Mouse (Mus musculus) gastrocnemius, adult 2 months (tissue): ENCODE measurements at regions not wholly inside any gene's neighbourhood (a gene's known extent, or its start where the extent isn't known, plus 50 kb on each side); places are given as distances from the start of the nearest gene placed in this dataset.
"Not testable (repeated sequence)": the region's sequence is repeated elsewhere in the genome, so short reads cannot be mapped to it uniquely, and the experiment has no call there.

Source experiments
- DNase-seq: peaks from one replicate; pipeline ENCODE4 v3.0.0; 2022
- H3K27ac ChIP-seq: fragments of 200-600 bp; 2 replicates; pipeline ENCODE4 v1.8.1; 2022; ENCODE audit warnings: mild to moderate bottlenecking
- H3K4me3 ChIP-seq: fragments of 200-600 bp; 2 replicates; pipeline ENCODE4 v1.8.1; 2022; ENCODE audit warnings: mild to moderate bottlenecking, moderate library complexity
- CTCF ChIP-seq: fragments of 200-600 bp; IDR thresholded peaks from 2 replicates; pipeline ENCODE4 v1.8.1; 2022; ENCODE audit warnings: antibody characterized with exemption, mild to moderate bottlenecking, moderate library complexity
- intact Hi-C: fragments of 180-260 bp; cut with DNase I; formaldehyde crosslinking; loops from one replicate; pipeline ENCODE4 v1.15.1; 2025

DNA sequence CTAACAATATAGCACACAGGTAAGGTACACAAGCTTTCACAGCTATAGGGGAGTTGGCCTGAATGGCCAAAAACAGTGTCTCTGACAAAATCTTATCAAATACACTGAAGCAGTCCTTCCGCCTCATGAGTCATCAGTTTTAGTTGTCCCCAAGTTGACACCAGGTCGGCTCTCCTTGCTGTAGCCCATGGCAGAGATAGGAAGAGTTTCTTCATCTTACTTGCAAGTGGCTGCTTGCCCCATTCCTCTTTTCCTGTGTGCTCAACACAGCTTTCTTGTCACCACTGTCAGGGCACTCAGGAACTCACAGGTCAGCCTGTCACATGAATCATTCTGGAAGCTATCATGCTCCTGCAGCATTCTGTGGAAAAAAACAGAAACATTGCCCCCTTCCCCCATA lies 77.1 kb downstream of the Olfr721-ps1 start:
- H3K4me3 ChIP-seq, intact Hi-C loops, DNase-seq, H3K27ac ChIP-seq: not testable (repeated sequence)

DNA sequence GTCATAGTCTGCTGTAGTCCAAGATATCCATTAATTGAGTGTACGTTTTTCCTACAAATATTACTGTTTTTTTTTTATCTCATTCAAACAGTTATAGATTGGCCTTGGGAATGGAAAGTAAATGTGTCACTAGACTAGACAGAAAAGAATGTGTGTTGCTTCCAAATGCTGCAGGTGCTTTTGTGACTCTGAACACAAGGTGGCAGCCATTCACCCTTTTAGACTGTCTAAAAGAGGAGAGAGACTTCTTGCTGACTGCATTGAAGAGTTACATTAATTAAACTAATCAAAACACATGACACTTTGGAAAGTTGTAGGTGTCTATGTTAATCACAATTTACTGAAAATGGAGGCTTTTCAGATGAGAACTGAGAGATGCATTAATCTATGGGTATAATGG lies 80.7 kb downstream of the Olfr721-ps1 start:
- H3K4me3 ChIP-seq = no peak overlapping the region
- DNase-seq = peak; percentile 26
- peak; percentile 58 for TF ChIP-seq CTCF
- no peak overlapping the region for H3K27ac ChIP-seq
- intact Hi-C loops = no loop called here

DNA sequence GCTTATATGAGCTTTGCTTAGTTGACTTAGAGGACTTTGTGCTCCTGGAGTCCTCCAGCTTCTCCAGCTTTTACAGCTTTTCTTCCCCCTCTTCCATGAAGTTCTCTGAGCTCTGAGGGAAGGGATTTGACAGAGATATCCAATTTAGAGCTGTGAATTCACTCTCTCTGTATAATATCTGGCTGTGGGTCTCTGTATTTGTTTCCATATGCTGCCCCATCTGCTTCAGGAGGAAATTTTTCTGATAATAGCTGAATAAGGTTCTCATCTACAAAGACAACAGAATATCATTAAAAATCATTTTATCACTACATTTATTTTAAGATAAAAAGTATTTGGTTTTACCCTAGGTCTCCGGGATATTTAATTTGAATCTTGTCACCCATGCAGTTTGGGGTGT lies 85.3 kb downstream of the Olfr721-ps1 start:
- no peak overlapping the region for H3K27ac ChIP-seq
- intact Hi-C loops = no loop called here

DNA sequence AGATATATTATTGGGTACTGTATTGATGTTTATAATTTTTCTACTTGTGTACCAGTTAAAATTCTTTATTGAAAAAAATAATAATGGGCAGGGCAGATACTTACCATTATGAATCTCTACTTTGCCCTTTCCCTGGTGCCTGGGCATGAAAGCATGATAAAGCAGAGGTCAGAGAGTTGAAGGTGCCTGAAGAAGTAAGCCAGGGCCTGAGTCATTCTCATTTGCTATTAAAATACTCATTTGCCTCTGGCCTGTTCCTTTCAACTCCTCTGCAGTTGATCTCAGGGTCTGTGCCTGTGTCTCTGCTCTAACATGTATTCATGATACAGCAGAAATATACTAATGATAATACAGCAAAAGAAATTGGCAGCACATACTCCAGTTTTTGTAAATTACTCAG lies 89.4 kb downstream of the Olfr721-ps1 start:
- no peak for DNase-seq
- intact Hi-C loops = no loop called here
- Histone ChIP-seq H3K27ac (no peak overlapping the region), H3K4me3 (no peak overlapping the region)
- no peak for TF ChIP-seq CTCF

More for the DNA sequence above, 85.3 kb downstream of the Olfr721-ps1 start:
- H3K4me3 ChIP-seq = no peak overlapping the region
- no peak for TF ChIP-seq CTCF
- DNase-seq = no peak

DNA sequence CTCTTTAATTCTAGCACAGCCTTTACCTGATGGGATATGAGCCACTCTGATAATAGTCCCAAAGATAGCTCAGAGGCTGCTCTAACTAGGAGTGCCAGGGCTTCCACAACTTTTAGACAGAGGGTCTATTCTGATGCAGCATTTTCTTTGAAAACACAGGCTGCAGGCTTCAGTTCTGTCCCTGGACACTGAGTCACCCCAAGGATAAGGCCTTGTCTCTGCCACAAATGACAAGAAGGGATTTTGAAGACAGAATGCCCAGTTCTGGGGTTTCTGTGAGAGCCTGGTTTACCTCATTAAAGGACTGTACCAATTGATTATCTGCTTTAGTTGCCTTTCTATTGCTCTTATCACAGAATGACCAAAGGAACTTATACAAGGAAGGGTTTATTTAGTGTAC lies 90.9 kb downstream of the Olfr721-ps1 start:
- Histone ChIP-seq H3K4me3 (no peak overlapping the region), H3K27ac (no peak overlapping the region)
- intact Hi-C loops = no loop called here
- TF ChIP-seq CTCF = no peak
- no peak for DNase-seq

DNA sequence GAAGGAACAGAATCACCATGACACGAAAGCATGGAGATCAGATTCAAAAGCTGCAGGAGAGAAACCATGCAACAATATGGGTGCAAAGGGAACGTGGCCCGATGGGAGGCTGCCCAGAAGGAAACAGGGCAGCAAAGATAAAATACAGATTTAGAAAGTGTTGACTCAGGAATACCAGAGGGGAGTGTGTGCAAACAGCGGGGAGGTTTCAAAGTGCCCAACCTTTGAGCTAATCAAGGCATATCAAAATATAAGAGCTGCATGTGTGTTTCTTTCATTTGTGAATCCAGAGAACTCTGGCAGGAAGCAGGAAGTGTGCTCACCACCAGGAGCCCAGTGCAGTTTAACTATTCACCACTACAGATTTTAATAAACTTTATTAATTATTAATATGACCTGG lies 110.8 kb downstream of the Olfr721-ps1 start:
- no peak for TF ChIP-seq CTCF
- no peak overlapping the region for H3K27ac ChIP-seq
- intact Hi-C loops = no loop called here
- H3K4me3 ChIP-seq = no peak overlapping the region
- no peak for DNase-seq

DNA sequence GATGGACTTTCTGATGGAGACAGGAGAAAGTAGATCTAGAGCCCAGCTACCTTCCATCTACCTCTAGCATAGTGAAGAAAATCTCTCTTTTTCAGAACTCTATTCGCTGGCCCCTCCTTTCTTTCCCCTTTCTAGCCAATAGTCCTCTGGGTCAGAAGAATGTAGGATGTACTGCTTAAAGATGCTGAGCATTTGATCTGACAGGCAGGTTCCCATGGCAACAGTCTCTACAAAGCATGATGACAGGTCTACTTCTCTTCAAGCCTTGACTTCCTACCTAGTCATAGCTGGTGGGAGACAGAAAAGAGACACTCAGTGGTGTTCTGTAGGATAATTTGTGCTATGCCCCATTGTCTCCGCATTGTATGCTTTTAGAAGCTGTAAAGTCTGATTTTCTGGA lies 112.0 kb downstream of the Olfr721-ps1 start:
- no peak for TF ChIP-seq CTCF
- intact Hi-C loops = no loop called here
- no peak overlapping the region for H3K27ac ChIP-seq

DNA sequence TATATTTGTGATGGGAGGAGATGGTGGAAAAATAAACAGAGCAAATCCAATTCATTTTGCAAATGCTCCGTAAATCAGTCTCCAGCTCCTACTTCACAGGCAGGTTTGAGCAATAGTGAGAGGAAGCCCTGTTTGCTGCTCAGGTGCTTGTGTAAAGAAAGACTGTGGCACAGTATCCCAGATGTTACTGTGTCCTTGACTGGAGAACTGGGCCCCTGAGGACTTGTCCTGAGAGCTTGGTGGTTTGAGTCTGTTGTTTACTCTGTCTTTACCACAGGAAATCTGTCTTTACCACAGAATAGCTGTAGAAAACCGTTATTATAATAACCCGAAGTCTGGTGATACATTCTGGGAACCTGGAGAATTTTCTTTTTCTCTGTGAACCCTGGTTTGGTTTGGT lies 112.4 kb downstream of the Olfr721-ps1 start:
- DNase-seq = no peak
- no peak overlapping the region for H3K27ac ChIP-seq
- no peak for TF ChIP-seq CTCF
- no peak overlapping the region for H3K4me3 ChIP-seq
- intact Hi-C loops = no loop called here

More for the DNA sequence above, 112.0 kb downstream of the Olfr721-ps1 start:
- no peak for DNase-seq
- H3K4me3 ChIP-seq = no peak overlapping the region

DNA sequence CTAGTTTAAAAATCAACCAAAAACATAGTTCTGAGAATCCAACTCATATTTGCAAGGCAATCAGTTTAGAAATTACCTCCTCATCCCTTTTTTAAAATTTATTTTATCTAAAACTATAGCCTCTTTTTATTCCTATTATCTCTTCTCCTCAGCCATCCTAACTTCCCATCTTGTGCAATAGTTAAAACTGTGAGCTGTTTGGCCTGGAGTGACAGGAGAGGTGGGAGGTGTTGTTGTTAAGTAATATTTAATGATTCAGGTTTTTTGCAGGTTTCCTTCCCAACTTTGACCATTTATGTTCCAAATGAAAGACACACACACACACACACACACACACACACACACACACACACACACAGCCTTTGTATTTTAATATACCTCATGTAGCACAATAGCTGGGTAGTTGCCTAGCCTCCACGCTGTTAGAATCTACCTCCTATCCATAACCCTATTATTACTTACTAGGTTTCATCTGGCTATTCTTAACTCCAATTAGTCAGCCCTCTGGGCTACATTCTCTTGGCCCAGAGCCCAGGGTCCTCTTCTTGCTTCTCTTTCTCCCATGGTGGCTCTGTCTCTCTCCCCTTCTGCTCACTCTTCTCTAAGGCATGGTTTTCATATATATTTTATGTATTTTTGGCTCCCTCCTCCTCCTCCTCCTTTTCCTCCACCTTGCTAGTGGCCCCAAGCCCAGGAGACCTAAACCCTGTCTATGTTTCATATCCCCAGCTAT lies 113.5 kb downstream of the Olfr721-ps1 start:
- intact Hi-C loops = no loop called here
- Histone ChIP-seq H3K27ac (no peak overlapping the region), H3K4me3 (no peak overlapping the region)
- DNase-seq = no peak
- no peak for TF ChIP-seq CTCF

DNA sequence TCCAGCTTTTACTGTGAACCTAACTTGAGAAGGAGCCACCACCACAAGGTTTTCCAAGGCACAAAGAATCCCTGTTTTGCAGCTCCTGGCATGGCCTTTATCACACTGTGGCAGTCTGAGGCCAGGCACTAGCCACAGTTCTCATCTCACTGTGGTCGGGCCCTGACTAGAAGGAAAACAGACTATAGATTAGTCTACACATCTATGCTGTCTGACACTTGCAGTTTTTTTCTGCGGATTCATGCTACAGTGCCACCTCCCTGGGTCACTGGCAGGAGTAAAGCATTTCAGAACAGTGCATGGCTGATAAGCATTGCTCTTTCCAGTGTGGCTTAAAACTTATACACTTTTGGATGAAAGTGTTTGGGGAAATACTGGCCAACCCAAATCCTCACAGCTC lies 114.3 kb downstream of the Olfr721-ps1 start:
- H3K4me3 ChIP-seq = no peak overlapping the region
- H3K27ac ChIP-seq = no peak overlapping the region
- TF ChIP-seq CTCF = no peak
- DNase-seq = no peak
- intact Hi-C loops = no loop called here

DNA sequence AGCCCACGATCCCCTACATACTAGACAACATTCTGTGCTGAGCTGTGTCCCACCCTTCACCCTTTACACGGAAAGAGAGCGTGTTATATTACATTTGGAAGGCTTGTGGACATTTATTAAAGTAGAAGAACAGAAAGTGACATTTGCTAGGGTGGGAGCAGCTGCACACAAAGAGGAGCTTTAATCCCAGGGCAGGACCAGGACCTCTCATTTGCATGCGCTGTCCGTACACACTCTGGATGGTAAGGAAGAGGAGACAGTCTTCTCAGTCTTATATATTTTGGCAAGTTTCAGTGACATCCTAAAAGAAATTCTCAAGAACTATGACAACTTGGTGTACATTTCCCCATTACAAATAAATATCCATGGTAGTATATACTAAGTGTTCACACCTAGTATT lies 114.8 kb downstream of the Olfr721-ps1 start:
- DNase-seq = no peak
- TF ChIP-seq CTCF = no peak

DNA sequence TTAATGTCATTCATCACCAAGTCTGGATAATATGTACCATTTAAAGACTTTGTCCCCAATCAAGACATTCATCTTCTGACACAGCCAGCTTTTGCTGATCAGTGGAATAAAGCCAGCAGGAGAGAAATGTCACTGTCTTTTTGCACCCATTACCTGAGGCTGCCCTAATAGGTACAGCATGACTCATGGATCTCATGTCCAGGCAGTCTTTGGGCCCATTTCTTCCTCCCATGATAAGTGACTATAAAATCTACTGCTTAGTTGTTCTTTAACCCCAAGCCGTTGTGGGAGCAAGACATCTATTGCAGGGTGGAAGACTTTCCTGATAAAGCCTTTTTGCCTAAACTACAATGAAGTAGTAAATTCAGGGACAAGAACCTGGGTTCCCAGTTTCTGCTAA lies 116.9 kb downstream of the Olfr721-ps1 start:
- no peak overlapping the region for H3K27ac ChIP-seq
- intact Hi-C loops = no loop called here
- H3K4me3 ChIP-seq = no peak overlapping the region
- TF ChIP-seq CTCF = no peak
- DNase-seq = no peak

More for the DNA sequence above, 114.8 kb downstream of the Olfr721-ps1 start:
- Histone ChIP-seq H3K4me3 (no peak overlapping the region), H3K27ac (no peak overlapping the region)
- intact Hi-C loops = no loop called here

DNA sequence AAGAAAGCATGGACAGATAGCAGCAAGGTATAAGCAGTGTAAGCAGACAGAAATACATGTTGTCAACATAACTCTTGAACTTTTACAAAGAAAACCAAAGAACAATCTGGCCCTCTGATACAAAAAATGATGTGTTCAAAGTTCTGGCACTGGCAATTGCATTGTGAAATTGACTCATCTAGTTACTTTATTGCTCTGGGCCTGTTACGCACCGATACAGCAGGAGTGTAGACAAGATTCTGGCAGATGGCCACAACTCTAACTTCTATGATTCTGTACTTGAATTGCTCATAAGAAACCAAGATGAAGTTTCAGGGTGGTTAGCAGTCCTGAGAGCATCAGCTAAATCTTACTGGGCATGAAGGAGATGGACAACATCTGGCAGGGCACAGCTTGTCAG lies 117.7 kb downstream of the Olfr721-ps1 start:
- no peak overlapping the region for H3K4me3 ChIP-seq
- H3K27ac ChIP-seq = no peak overlapping the region
- no peak for TF ChIP-seq CTCF
- intact Hi-C loops = no loop called here
- no peak for DNase-seq

DNA sequence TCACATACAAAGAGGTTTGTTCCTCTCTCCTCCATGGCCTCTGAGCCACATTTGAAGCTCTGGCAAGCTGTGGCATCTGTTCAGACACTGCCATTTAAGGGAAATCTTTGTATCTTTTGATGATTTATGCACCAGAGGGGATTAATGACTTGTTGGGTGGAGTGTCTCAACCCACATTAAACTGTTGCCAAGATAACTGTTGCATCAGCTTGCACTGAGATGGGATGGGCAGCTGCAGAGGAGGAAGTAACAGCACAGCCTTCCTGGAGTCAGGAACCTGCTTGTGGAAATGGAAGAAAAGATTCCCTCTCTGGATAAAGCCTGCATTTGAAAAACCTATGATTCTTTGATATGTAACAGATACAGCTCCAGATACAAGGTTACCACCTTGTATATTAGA lies 119.1 kb downstream of the Olfr721-ps1 start:
- DNase-seq = no peak
- Histone ChIP-seq H3K27ac (no peak overlapping the region), H3K4me3 (no peak overlapping the region)
- TF ChIP-seq CTCF = no peak
- intact Hi-C loops = no loop called here

DNA sequence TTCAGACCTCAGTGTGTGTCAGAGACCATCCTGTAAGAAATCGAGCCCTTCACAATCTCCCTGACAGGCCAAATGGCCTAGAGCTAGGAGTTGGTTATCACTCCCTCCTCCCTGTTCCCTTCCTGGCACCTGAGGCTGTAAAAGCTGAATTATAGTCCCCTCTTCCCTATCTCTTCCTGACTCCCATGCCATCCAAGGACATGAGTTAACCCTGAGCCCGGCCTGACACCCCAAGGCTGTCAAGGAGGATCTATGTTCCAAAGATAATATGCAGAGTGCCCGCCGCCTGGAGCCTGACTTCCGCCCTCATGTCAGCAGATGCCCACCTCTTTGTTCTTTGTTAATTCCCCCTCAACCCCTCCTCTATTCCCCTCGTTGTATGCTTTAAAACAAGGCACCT lies 120.2 kb downstream of the Olfr721-ps1 start:
- intact Hi-C loops, H3K27ac ChIP-seq, DNase-seq, H3K4me3 ChIP-seq: not testable (repeated sequence)
